Mouse (Mus musculus): Measurements from ENCODE around the gene Ndufs2.

Ndufs2 gene

GRCm38 (mm10) chr1:171203471-171204248 lies 47.5 kb downstream of the Ndufs2 start:
- intact Hi-C loops (cut with DNase I): no loop called here

- intact Hi-C loops (cut with DNase I): no loop called here
These were observed 50.4 kb downstream of the Ndufs2 start for GRCm38 (mm10) chr1:171200769-171201168.

GRCm38 (mm10) chr1:171199532-171199931 lies 51.7 kb downstream of the Ndufs2 start:
- intact Hi-C loops (cut with DNase I): no loop called here

- intact Hi-C loops (cut with DNase I): no loop called here
These were observed 55.2 kb downstream of the Ndufs2 start, which contains the start of gene Pcp4l1 for GRCm38 (mm10) chr1:171195887-171196397. Gene Pcp4l1, minus strand, starts transcription at chr1:171196268.

- intact Hi-C loops (cut with DNase I): no loop called here
These were observed 56.0 kb downstream of the Ndufs2 start for GRCm38 (mm10) chr1:171195046-171195822.

- intact Hi-C loops (cut with DNase I): no loop called here
These were observed 57.0 kb downstream of the Ndufs2 start for GRCm38 (mm10) chr1:171193911-171194830.

- intact Hi-C loops (cut with DNase I): no loop called here
These were observed 57.9 kb downstream of the Ndufs2 start for GRCm38 (mm10) chr1:171193093-171193840.

GRCm38 (mm10) chr1:171192283-171192682 lies 58.9 kb downstream of the Ndufs2 start:
- intact Hi-C loops (cut with DNase I): no loop called here

- intact Hi-C loops (cut with DNase I): no loop called here
These were observed 60.4 kb downstream of the Ndufs2 start for GRCm38 (mm10) chr1:171190832-171191231.

- intact Hi-C loops (cut with DNase I): no loop called here
These were observed 61.6 kb downstream of the Ndufs2 start for GRCm38 (mm10) chr1:171189476-171190114.

GRCm38 (mm10) chr1:171189046-171189445 lies 62.1 kb downstream of the Ndufs2 start:
- intact Hi-C loops (cut with DNase I): no loop called here

GRCm38 (mm10) chr1:171187851-171188700 lies 63.1 kb downstream of the Ndufs2 start:
- intact Hi-C loops (cut with DNase I): no loop called here

GRCm38 (mm10) chr1:171185655-171186054 lies 65.5 kb downstream of the Ndufs2 start:
- intact Hi-C loops (cut with DNase I): no loop called here
